Mouse (Mus musculus): ENCODE data around the gene Alk. TPM values are rescaled to one million over a fixed set of nuclear protein-coding genes. Genes with fewer than 3 reads are reported as not detected.

The Alk gene
- polyA plus RNA-seq, 1 experiment from 2014 or later, result 0.09 TPM

DNA sequence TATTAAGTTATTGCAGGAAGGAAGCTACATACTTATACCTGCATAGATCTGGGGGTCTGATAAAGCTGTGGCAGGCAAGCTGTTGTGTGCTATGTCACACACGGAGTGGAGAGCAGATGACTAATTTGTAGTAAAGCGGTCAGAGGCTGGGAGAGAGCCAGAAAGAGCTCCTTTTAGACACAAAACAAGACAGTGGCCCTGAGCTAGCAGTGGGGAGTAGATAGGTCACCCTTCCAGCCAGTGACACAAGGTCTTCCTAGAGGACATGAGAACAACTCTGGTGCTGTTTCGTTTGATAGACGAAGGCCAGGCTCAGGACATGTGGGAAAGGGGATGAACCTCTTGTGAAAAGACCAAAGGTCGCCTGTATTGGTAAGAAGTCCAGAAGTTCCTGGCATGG lies 596.0 kb downstream of the Alk start:
- no peak for DNase-seq (ENCODE audit: extremely low spot score, low spot score)
- Histone ChIP-seq H3K27ac (no peak overlapping the region), H3K4me3 (no peak overlapping the region), H3K27me3 (ENCODE audit: poor library complexity, severe bottlenecking) (no peaks in the 10 kb centered on the region), H3K9me3 (no peaks in the 10 kb centered on the region), H3K4me1 (no peaks in the 10 kb centered on the region), H3K36me3 (replicated peaks) (no peaks in the 10 kb centered on the region)
- 85% methylated on average over 5 of the region's 5 CpGs for WGBS

DNA sequence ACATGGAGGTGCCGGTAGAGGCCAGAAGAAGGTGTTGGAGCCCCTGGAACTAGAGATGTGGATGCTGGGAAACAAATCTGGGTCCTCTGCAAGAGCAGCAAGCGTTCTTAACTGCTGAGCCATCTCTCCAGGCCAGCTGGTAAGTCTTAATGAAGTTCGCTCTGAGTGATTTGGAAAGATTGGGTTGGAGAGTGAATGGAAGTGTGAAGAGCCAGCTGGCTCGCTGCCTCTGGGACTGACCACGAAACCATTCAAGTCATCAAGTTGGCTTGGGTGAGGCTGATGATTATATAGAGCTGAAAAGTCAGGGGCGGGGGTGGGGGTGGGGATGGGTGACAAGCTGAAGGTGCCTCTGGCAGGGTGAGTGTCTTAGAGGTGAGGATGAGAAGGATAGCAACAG lies 599.1 kb downstream of the Alk start:
- no peak overlapping the region for H3K27ac ChIP-seq
- H3K27me3 ChIP-seq (ENCODE audit: poor library complexity, severe bottlenecking), result no peaks in the 10 kb centered on the region
- no peaks in the 10 kb centered on the region for H3K36me3 ChIP-seq (replicated peaks)
- no peak overlapping the region for H3K4me3 ChIP-seq
- H3K9me3 ChIP-seq, result no peaks in the 10 kb centered on the region
- H3K4me1 ChIP-seq, result no peaks in the 10 kb centered on the region
- 85% methylated on average over 6 of the region's 6 CpGs for WGBS
- no peak for DNase-seq (ENCODE audit: extremely low spot score, low spot score)

DNA sequence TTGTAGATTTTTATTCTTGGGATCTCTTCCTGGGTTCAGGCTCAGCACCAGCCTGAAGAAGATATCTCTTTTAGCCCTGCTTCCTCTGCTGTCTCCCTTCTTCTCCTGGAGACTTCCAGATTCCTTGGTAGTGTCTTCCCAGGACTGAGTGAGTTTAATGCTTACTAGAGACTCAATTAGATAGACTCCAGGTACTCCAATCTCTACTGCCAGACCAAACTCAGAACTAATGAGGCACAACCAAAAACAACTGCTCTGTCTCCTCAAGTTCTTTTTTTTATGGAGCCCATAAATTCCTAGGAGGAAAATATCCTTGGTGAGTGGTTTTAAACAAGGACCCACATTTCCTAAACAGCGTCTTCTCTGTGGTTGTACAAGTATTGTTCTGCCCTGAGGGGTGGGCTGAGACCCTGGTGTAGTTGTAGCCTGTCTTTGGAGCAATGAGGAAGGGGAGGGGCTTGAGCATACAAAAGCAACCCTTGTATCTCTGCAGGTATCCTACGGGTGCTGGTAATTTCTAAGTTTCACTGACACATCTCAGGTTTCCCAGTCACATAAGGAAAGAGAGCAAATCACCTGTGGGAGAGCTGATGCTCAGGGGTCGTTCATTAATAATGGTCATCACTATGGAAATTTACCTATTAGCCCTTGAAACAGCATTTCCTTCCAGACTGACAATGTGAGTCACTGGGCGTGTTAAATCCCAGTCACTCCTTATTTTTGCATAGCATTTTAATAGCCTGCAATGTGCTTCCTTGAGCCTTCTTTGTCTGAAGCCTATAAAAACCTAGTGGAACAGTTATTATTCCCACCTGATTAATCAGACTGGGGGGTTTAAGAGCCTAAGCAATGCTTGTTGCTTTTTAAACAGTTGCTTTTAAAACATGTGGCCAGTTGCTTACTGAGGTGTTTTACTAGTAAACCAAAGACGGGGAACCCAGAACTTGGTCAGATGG lies 604.6 kb downstream of the Alk start:
- Histone ChIP-seq H3K36me3 (replicated peaks) (no peaks in the 10 kb centered on the region), H3K27me3 (ENCODE audit: poor library complexity, severe bottlenecking) (no peaks in the 10 kb centered on the region), H3K4me1 (peaks cover 5% of the 10 kb centered on the region; the same call in 1 of the 2 replicates), H3K9me3 (no peaks in the 10 kb centered on the region), H3K27ac (no peak overlapping the region), H3K4me3 (no peak overlapping the region)
- WGBS, result 75% methylated on average over 5 of the region's 5 CpGs
- DNase-seq (ENCODE audit: extremely low spot score, low spot score), result no peak

DNA sequence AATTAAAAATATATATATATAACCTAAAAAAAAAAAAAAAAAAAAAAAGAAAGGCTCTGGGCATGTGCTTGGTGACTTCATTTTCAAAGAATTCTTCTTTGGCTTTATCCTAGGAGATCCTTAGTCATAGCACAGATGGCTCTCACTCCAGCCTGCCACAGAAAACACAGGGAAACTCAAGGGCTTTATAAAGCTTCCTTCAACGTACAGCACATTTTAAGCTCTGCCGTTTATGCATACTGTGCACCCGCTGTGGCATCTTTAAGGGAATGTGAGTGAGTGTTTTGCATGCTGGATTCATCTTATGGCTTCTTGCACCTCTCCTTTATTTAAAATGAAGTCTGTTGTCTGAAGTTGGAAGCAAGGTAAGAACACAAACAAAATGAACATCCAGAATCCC lies 606.7 kb downstream of the Alk start:
- DNase-seq (ENCODE audit: extremely low spot score, low spot score), result no peak
- H3K27me3 ChIP-seq (ENCODE audit: poor library complexity, severe bottlenecking), result no peaks in the 10 kb centered on the region
- 89% methylated on average over 3 of the region's 3 CpGs for WGBS
- peaks cover 5% of the 10 kb centered on the region; the same call in 1 of the 2 replicates for H3K4me1 ChIP-seq
- H3K9me3 ChIP-seq, result no peaks in the 10 kb centered on the region
- H3K27ac ChIP-seq, result no peak overlapping the region
- no peaks in the 10 kb centered on the region for H3K36me3 ChIP-seq (replicated peaks)
- no peak overlapping the region for H3K4me3 ChIP-seq

DNA sequence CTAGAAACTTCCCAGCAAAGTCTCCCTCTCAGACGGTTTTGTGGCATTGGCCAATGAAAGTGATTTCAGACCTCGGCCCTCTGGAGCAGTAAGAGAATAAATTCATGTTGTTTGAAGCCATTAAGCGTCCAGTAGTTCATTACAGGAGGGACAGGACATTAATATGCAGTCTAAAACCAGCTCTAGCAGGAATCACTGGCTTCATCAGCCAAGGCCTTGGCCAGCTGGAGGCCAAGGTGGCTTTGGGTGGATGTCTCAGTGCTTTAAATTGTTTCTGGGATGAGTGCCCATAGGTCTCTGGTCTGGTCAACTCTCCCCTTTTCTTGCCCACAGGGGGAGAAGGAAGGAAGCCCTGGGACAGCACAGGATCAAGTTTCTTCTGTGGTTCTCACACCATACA lies 608.9 kb downstream of the Alk start:
- H3K27me3 ChIP-seq (ENCODE audit: poor library complexity, severe bottlenecking), result no peaks in the 10 kb centered on the region
- H3K4me3 ChIP-seq, result no peak overlapping the region
- no peak overlapping the region for H3K27ac ChIP-seq
- H3K4me1 ChIP-seq, result peaks cover 5% of the 10 kb centered on the region; the same call in 1 of the 2 replicates
- no peaks in the 10 kb centered on the region for H3K9me3 ChIP-seq
- WGBS, result 75% methylated on average over 3 of the region's 3 CpGs
- H3K36me3 ChIP-seq (replicated peaks), result no peaks in the 10 kb centered on the region
- DNase-seq (ENCODE audit: extremely low spot score, low spot score), result no peak

DNA sequence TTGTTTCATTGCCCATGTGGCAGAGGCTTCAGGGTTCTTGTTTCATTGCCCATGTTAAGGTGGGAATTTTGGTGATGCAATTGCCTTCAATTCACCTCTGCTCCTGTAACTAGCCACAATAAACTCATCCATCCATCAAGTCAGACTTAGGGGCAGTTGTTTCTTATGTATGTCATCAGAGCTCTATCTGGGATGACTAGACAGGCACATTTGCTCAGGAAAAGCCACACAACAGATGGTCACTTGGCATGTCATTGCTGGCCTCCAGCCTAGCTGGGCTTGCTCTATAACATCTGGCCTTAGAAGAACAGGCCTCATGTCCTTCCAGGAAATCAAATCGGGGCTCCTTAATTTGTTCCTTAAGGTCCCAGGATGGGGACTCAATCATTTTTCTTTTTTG lies 610.3 kb downstream of the Alk start:
- WGBS, result 85% methylated on average over 1 of the region's 1 CpGs
- H3K4me3 ChIP-seq, result no peak overlapping the region
- peaks cover 9% of the 10 kb centered on the region for H3K4me1 ChIP-seq
- H3K9me3 ChIP-seq, result no peaks in the 10 kb centered on the region
- H3K27me3 ChIP-seq (ENCODE audit: poor library complexity, severe bottlenecking), result no peaks in the 10 kb centered on the region
- DNase-seq (ENCODE audit: extremely low spot score, low spot score), result no peak
- no peaks in the 10 kb centered on the region for H3K36me3 ChIP-seq (replicated peaks)
- no peak overlapping the region for H3K27ac ChIP-seq

DNA sequence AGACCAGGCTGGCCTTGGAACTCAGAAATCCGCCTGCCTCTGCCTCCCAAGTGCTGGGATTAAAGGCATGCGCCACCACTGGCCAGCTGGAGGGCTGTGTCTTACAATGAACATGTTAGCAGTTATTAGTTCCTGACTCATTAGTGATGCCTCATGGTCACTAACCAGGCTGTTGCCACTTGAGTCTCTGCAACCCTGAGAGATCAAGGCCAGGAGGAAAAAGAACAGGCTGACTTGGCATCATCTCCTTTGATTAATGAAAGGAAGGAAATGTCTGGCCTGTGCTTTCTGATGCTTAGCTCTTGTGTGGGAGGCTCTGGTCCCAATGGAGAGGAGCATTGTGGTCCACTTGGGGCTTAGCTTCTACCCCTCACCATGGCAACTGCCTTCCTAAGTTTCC lies 611.4 kb downstream of the Alk start:
- no peaks in the 10 kb centered on the region for H3K27me3 ChIP-seq (ENCODE audit: poor library complexity, severe bottlenecking)
- H3K4me1 ChIP-seq, result peaks cover 19% of the 10 kb centered on the region
- no peak overlapping the region for H3K27ac ChIP-seq
- WGBS, result 94% methylated on average over 2 of the region's 2 CpGs
- H3K36me3 ChIP-seq (replicated peaks), result no peaks in the 10 kb centered on the region
- no peaks in the 10 kb centered on the region for H3K9me3 ChIP-seq
- no peak overlapping the region for H3K4me3 ChIP-seq
- DNase-seq (ENCODE audit: extremely low spot score, low spot score), result no peak

DNA sequence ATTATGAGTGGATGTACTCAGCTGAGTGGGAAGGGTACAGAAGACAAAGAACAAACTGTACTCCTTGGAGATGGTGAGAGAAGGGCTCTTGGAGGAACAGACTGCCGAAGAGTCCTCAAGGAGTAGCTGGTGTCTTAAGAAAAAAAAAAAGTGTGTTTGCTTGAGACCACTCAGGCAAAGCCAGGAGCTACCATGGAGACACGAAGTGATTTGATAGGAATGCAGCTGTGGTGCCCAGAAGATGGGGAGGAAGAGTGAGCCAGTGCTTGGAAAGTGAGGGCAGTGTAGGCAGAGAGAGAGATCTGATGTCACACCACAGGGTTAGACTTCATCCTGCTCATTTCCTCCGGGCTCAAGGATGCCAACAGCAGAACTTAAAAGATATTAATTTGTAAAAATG lies 613.2 kb downstream of the Alk start:
- Histone ChIP-seq H3K4me1 (peaks cover 34% of the 10 kb centered on the region), H3K27me3 (ENCODE audit: poor library complexity, severe bottlenecking) (0 out of 2 replicates have a peak, but pooled peaks cover 5% of the 10 kb centered on the region), H3K4me3 (no peak overlapping the region), H3K9me3 (no peaks in the 10 kb centered on the region), H3K27ac (no peak overlapping the region), H3K36me3 (replicated peaks) (no peaks in the 10 kb centered on the region)
- no peak for DNase-seq (ENCODE audit: extremely low spot score, low spot score)
- WGBS, result 71% methylated on average over 3 of the region's 3 CpGs

DNA sequence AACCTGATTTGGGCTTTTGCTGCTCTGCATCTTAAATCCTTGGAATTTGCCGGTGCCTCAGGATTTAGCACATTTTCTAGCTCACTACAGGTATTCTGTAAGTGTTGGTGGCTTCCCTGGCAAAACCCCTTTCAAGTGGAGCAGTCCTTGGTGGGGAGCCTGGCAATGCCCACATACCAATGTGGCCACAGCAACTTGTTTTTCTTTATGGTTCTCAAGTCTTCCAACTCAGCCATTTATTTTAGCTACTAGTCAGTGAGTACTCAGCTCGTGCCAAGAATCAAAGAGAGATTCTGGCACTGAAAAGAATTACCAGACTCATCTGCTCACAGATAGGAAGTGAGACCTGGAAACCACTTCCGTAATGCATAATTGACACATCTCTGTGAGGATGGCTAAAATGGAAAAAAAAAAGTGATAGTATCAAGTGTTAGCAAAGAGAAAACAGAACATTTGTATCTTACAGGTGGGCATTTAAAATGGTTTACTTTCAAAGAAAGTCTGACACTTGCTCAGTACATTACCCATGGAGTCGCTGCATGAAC lies 614.2 kb downstream of the Alk start:
- 84% methylated on average over 4 of the region's 4 CpGs for WGBS
- Histone ChIP-seq H3K27me3 (ENCODE audit: poor library complexity, severe bottlenecking) (0 out of 2 replicates have a peak, but pooled peaks cover 5% of the 10 kb centered on the region), H3K4me3 (no peak overlapping the region), H3K27ac (no peak overlapping the region), H3K9me3 (no peaks in the 10 kb centered on the region), H3K36me3 (replicated peaks) (no peaks in the 10 kb centered on the region), H3K4me1 (peaks cover 39% of the 10 kb centered on the region)
- DNase-seq (ENCODE audit: extremely low spot score, low spot score), result no peak

DNA sequence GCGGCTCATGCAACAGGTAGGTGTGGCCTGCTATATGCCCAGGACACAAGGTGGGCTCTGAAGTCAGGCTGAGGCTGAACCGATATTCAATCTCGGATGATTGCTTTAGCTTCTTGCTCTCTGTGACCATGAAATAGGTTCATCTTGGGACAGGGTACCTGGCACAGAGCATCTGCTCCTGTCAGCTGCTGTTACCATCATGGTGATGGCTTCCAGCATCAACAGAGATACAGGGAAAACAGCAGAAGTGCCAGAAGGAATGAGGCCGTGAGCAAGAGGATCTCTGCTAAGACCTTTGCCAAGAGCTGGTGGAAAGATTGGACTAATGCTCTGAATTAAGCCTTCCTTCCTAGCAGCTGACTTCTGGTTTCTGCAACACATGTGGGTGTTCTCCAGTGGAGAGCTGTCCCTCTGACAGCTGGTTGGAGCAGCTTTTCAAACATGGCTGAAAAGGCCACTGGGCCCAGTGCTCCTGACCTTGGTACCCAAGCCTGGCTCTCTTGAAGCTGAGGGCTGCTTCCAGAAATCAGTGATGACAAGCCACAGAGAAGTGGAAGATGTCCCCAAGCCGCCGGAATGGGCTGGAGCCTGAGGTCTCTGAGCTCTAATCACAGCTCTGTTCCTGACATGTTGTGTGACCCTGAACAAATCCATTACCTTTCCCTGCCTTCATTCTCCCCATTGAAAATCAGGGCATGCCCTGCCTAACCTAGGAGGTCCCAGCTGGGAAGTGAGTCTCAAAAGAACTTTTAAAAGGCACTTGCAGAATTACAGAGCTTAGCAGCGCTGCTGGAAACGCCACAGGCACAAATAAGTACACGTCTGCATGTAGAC lies 615.5 kb downstream of the Alk start:
- Histone ChIP-seq H3K27ac (0 out of 2 replicates have a peak overlapping the region, but pooled peaks have one; percentile 30), H3K27me3 (ENCODE audit: poor library complexity, severe bottlenecking) (0 out of 2 replicates have a peak, but pooled peaks cover 5% of the 10 kb centered on the region), H3K4me1 (peaks cover 39% of the 10 kb centered on the region), H3K9me3 (no peaks in the 10 kb centered on the region), H3K4me3 (no peak overlapping the region), H3K36me3 (replicated peaks) (no peaks in the 10 kb centered on the region)
- no peak for DNase-seq (ENCODE audit: extremely low spot score, low spot score)
- WGBS, result 64% methylated on average over 9 of the region's 9 CpGs

DNA sequence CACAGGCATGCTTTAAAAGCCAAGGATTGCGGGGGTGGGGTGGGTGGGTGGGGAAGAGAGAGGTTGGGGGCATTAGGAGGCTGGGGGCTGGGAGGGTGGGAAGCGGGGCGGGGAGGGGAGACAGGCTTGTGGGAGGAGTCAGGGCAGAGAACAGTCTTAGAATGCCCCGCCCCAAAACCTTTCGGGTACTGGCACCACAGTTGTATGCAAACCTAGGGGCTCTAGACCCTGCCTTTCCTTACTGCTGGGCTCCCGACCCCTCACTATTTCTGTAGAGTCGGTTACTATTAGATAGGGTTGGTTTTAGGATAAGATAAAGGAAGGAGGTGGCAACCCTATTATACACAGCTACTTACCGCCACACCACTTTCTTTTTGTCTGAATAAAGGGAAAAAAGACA lies 617.4 kb downstream of the Alk start:
- DNase-seq (ENCODE audit: extremely low spot score, low spot score), result no peak
- Histone ChIP-seq H3K4me3 (no peak overlapping the region), H3K27ac (no peak overlapping the region), H3K27me3 (ENCODE audit: poor library complexity, severe bottlenecking) (0 out of 2 replicates have a peak, but pooled peaks cover 5% of the 10 kb centered on the region), H3K36me3 (replicated peaks) (no peaks in the 10 kb centered on the region), H3K9me3 (no peaks in the 10 kb centered on the region), H3K4me1 (peaks cover 39% of the 10 kb centered on the region)
- WGBS, result 53% methylated on average over 8 of the region's 8 CpGs

DNA sequence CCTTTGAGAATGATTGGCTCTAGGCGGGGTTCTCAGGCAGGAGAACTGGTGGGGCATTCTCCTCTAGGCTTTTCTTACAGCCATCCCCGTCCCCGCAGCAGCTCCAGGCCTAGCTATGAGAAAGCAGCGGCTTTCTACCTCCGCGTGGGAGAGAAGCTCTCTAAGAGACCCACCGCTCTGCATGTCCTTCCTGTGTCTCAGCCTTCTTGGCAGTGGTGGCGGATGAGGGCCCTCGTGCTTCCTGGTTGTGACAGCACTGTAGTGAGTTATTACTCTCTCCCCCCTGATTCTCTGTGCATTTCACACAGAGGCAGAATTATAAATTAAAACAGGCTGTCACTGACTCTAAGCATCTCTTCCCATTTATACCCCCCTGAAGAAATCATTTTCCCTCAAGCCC lies 618.0 kb downstream of the Alk start:
- Histone ChIP-seq H3K27ac (no peak overlapping the region), H3K27me3 (ENCODE audit: poor library complexity, severe bottlenecking) (0 out of 2 replicates have a peak, but pooled peaks cover 5% of the 10 kb centered on the region), H3K4me1 (peaks cover 42% of the 10 kb centered on the region), H3K36me3 (replicated peaks) (no peaks in the 10 kb centered on the region), H3K4me3 (no peak overlapping the region), H3K9me3 (no peaks in the 10 kb centered on the region)
- 61% methylated on average over 9 of the region's 9 CpGs for WGBS
- DNase-seq (ENCODE audit: extremely low spot score, low spot score), result no peak

Measured in forebrain, embryonic 10.5 days (tissue).